Mouse (Mus musculus): Measurements from ENCODE around the gene Ifnlr1. TPM values are rescaled to one million over a fixed set of nuclear protein-coding genes. Genes with fewer than 3 reads are reported as not detected.

The Ifnlr1 gene
- polyA plus RNA-seq (2014; fragmentation: Illumina TruSeq; extraction: RNeasy Lipid Tissue Mini Kit (QIAGEN cat#74804); ENCODE audit: low read depth, low replicate concordance): 0.08 TPM

GRCm38 (mm10) chr4:135685906-135686567, at the start of gene Ifnlr1:
TSS of gene Ifnlr1 (plus strand) at chr4:135686287.

DNA sequence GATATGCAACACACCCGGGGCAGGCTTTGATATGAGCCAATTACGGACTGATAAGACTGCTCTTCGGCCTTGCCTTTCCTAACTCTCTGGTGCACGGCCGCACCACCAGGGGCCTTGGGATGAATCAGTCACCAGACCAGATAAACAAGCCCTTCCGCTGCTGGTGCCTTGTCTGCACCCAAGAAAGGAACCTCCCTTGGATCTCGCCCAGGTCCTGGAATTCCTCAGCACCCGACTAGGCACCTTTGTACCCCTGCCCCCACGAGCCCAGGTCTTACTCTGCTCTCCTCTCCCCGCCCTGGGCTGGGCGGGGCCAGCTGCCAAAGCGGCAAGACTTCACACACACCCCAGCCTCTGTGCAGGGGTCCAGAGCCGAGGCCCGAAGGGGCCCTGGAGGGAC, 41.7 kb downstream of the Ifnlr1 start, which contains the start of gene Il22ra1:
TSS of gene Il22ra1 (plus strand) at position 356 of the 400 bp plus-strand sequence.

Other genes starting within 250 kb of the Ifnlr1 start
- gene Stpg1, start 191.5 kb upstream of the Ifnlr1 start, polyA plus RNA-seq (2014; fragmentation: Illumina TruSeq; extraction: RNeasy Lipid Tissue Mini Kit (QIAGEN cat#74804); ENCODE audit: low read depth, low replicate concordance): not detected
- gene Nipal3, start 191.2 kb upstream of the Ifnlr1 start, polyA plus RNA-seq (2014; fragmentation: Illumina TruSeq; extraction: RNeasy Lipid Tissue Mini Kit (QIAGEN cat#74804); ENCODE audit: low read depth, low replicate concordance): 2.1 TPM
- gene Grhl3, start 112.7 kb upstream of the Ifnlr1 start, polyA plus RNA-seq (2014; fragmentation: Illumina TruSeq; extraction: RNeasy Lipid Tissue Mini Kit (QIAGEN cat#74804); ENCODE audit: low read depth, low replicate concordance): not detected
- 0.48 TPM for gene Il22ra1, start 41.9 kb downstream of the Ifnlr1 start, polyA plus RNA-seq (2014; fragmentation: Illumina TruSeq; extraction: RNeasy Lipid Tissue Mini Kit (QIAGEN cat#74804); ENCODE audit: low read depth, low replicate concordance)
- gene Myom3, start 73.4 kb downstream of the Ifnlr1 start, polyA plus RNA-seq (2014; fragmentation: Illumina TruSeq; extraction: RNeasy Lipid Tissue Mini Kit (QIAGEN cat#74804); ENCODE audit: low read depth, low replicate concordance): 0.40 TPM
- gene Srsf10, start 169.5 kb downstream of the Ifnlr1 start, polyA plus RNA-seq (2014; fragmentation: Illumina TruSeq; extraction: RNeasy Lipid Tissue Mini Kit (QIAGEN cat#74804); ENCODE audit: low read depth, low replicate concordance): 76.3 TPM
- 175 TPM for gene Pnrc2, start 187.6 kb downstream of the Ifnlr1 start, polyA plus RNA-seq (2014; fragmentation: Illumina TruSeq; extraction: RNeasy Lipid Tissue Mini Kit (QIAGEN cat#74804); ENCODE audit: low read depth, low replicate concordance)
- gene Cnr2, start 209.1 kb downstream of the Ifnlr1 start, polyA plus RNA-seq (2014; fragmentation: Illumina TruSeq; extraction: RNeasy Lipid Tissue Mini Kit (QIAGEN cat#74804); ENCODE audit: low read depth, low replicate concordance): 0.93 TPM
- gene Fuca1, start 234.4 kb downstream of the Ifnlr1 start, polyA plus RNA-seq (2014; fragmentation: Illumina TruSeq; extraction: RNeasy Lipid Tissue Mini Kit (QIAGEN cat#74804); ENCODE audit: low read depth, low replicate concordance): 33.7 TPM